Mouse (Mus musculus): Measurements from ENCODE around the gene Mindy2. TPM values are rescaled to one million over a fixed set of nuclear protein-coding genes. Genes with fewer than 3 reads are reported as not detected.

Mindy2 gene
- polyA plus RNA-seq (2014; fragmentation: Nextera tagmentation; extraction: Ambion mirVana): 11.4 and 13.4 TPM in 2 replicates

GRCm38 (mm10) chr9:70657013-70657967 lies at the start of gene Mindy2:
Gene Mindy2, minus strand, starts transcription at chr9:70657174.
- H3K27me3 ChIP-seq (replicated peaks; ENCODE audit: control insufficient read depth, insufficient read depth, low read length): no peaks in the 10 kb centered on the region
- WGBS: 2% methylated on average over 67 of the region's 67 CpGs
- peak; percentile 98 for ATAC-seq (replicated peaks; ENCODE audit: low FRiP score)

GRCm38 (mm10) chr9:70706444-70706843 lies 49.5 kb upstream of the Mindy2 start:
- H3K9ac ChIP-seq (ENCODE audit: low read depth, low read length): no peak overlapping the region
- H3K9me3 ChIP-seq (ENCODE audit: control insufficient read depth, low read length): no peaks in the 10 kb centered on the region
- no peak overlapping the region for H3K4me2 ChIP-seq
- ATAC-seq (replicated peaks; ENCODE audit: low FRiP score) (no peak), DNase-seq (ENCODE audit: low spot score) (no peak)
- peaks cover 3% of the 10 kb centered on the region; the same call in 1 of the 2 replicates for H3K36me3 ChIP-seq (ENCODE audit: control insufficient read depth, insufficient read depth, low read length)
- no peak overlapping the region for H3K4me3 ChIP-seq (ENCODE audit: low read depth, low read length)
- H3K27me3 ChIP-seq (replicated peaks; ENCODE audit: control insufficient read depth, insufficient read depth, low read length): no peaks in the 10 kb centered on the region
- 89% methylated on average over 1 of the region's 1 CpGs for WGBS
- H3K27ac ChIP-seq (ENCODE audit: low read depth, low read length): no peak overlapping the region
- H3K4me1 ChIP-seq (replicated peaks; ENCODE audit: control insufficient read depth, insufficient read depth, low read length): peaks cover 4% of the 10 kb centered on the region; the same call in 1 of the 2 replicates

More at GRCm38 (mm10) chr9:70657013-70657967, at the start of gene Mindy2:
- H3K4me3 ChIP-seq (ENCODE audit: low read depth, low read length): peak within 1 kb of the TSS; percentile 86
- H3K9me3 ChIP-seq (ENCODE audit: control insufficient read depth, low read length): no peaks in the 10 kb centered on the region
- H3K4me1 ChIP-seq (replicated peaks; ENCODE audit: control insufficient read depth, insufficient read depth, low read length): peaks cover 8% of the 10 kb centered on the region
- H3K27ac ChIP-seq (ENCODE audit: low read depth, low read length): peak within 1 kb of the TSS; percentile 91
- DNase-seq (ENCODE audit: low spot score): peak; percentile 97
- H3K4me2 ChIP-seq: peak within 1 kb of the TSS; percentile 94
- no peaks in the 10 kb centered on the region for H3K36me3 ChIP-seq (ENCODE audit: control insufficient read depth, insufficient read depth, low read length)
- peak within 1 kb of the TSS; percentile 91 for H3K9ac ChIP-seq (ENCODE audit: low read depth, low read length)

- Histone ChIP-seq H3K9ac (ENCODE audit: low read depth, low read length) (no peak overlapping the region), H3K4me1 (replicated peaks; ENCODE audit: control insufficient read depth, insufficient read depth, low read length) (peaks cover 6% of the 10 kb centered on the region; the same call in 1 of the 2 replicates), H3K4me3 (ENCODE audit: low read depth, low read length) (no peak overlapping the region), H3K27ac (ENCODE audit: low read depth, low read length) (no peak overlapping the region), H3K36me3 (ENCODE audit: control insufficient read depth, insufficient read depth, low read length) (peaks cover 3% of the 10 kb centered on the region; the same call in 1 of the 2 replicates), H3K9me3 (ENCODE audit: control insufficient read depth, low read length) (no peaks in the 10 kb centered on the region), H3K27me3 (replicated peaks; ENCODE audit: control insufficient read depth, insufficient read depth, low read length) (no peaks in the 10 kb centered on the region), H3K4me2 (0 out of 2 replicates have a peak overlapping the region, but pooled peaks have one; percentile 28)
- peak; percentile 97 for ATAC-seq (replicated peaks; ENCODE audit: low FRiP score)
- WGBS: 81% methylated on average over 5 of the region's 5 CpGs
- DNase-seq (ENCODE audit: low spot score): no peak
Measured at GRCm38 (mm10) chr9:70703597-70704203, 46.7 kb upstream of the Mindy2 start.

- Histone ChIP-seq H3K27ac (ENCODE audit: low read depth, low read length) (no peak overlapping the region), H3K4me3 (ENCODE audit: low read depth, low read length) (no peak overlapping the region), H3K36me3 (ENCODE audit: control insufficient read depth, insufficient read depth, low read length) (no peaks in the 10 kb centered on the region), H3K9ac (ENCODE audit: low read depth, low read length) (no peak overlapping the region), H3K27me3 (replicated peaks; ENCODE audit: control insufficient read depth, insufficient read depth, low read length) (no peaks in the 10 kb centered on the region), H3K9me3 (ENCODE audit: control insufficient read depth, low read length) (no peaks in the 10 kb centered on the region), H3K4me2 (no peak overlapping the region), H3K4me1 (replicated peaks; ENCODE audit: control insufficient read depth, insufficient read depth, low read length) (peaks cover 28% of the 10 kb centered on the region)
- 39% methylated on average over 1 of the region's 1 CpGs for WGBS
- ATAC-seq (replicated peaks; ENCODE audit: low FRiP score): no peak
- no peak for DNase-seq (ENCODE audit: low spot score)
Measured at GRCm38 (mm10) chr9:70698090-70698489, 41.1 kb upstream of the Mindy2 start.

GRCm38 (mm10) chr9:70695723-70696122 lies 38.7 kb upstream of the Mindy2 start:
- Histone ChIP-seq H3K4me2 (no peak overlapping the region), H3K36me3 (ENCODE audit: control insufficient read depth, insufficient read depth, low read length) (no peaks in the 10 kb centered on the region), H3K27ac (ENCODE audit: low read depth, low read length) (no peak overlapping the region), H3K4me1 (replicated peaks; ENCODE audit: control insufficient read depth, insufficient read depth, low read length) (peaks cover 34% of the 10 kb centered on the region), H3K4me3 (ENCODE audit: low read depth, low read length) (no peak overlapping the region), H3K9me3 (ENCODE audit: control insufficient read depth, low read length) (no peaks in the 10 kb centered on the region), H3K27me3 (replicated peaks; ENCODE audit: control insufficient read depth, insufficient read depth, low read length) (no peaks in the 10 kb centered on the region), H3K9ac (ENCODE audit: low read depth, low read length) (no peak overlapping the region)
- DNase-seq (ENCODE audit: low spot score): no peak
- 75% methylated on average over 2 of the region's 2 CpGs for WGBS
- no peak for ATAC-seq (replicated peaks; ENCODE audit: low FRiP score)

GRCm38 (mm10) chr9:70691772-70692693 lies 35.1 kb upstream of the Mindy2 start:
- 63% methylated on average over 2 of the region's 2 CpGs for whole genome bisulfite sequencing
- DNase-seq (ENCODE audit: low spot score) (no peak), ATAC-seq (replicated peaks; ENCODE audit: low FRiP score) (no peak)
- H3K4me3 ChIP-seq (ENCODE audit: low read depth, low read length): no peak overlapping the region
- no peaks in the 10 kb centered on the region for H3K27me3 ChIP-seq (replicated peaks; ENCODE audit: control insufficient read depth, insufficient read depth, low read length)
- H3K4me2 ChIP-seq: no peak overlapping the region
- H3K4me1 ChIP-seq (replicated peaks; ENCODE audit: control insufficient read depth, insufficient read depth, low read length): peaks cover 34% of the 10 kb centered on the region
- no peak overlapping the region for H3K27ac ChIP-seq (ENCODE audit: low read depth, low read length)
- H3K36me3 ChIP-seq (ENCODE audit: control insufficient read depth, insufficient read depth, low read length): no peaks in the 10 kb centered on the region
- no peaks in the 10 kb centered on the region for H3K9me3 ChIP-seq (ENCODE audit: control insufficient read depth, low read length)
- no peak overlapping the region for H3K9ac ChIP-seq (ENCODE audit: low read depth, low read length)

GRCm38 (mm10) chr9:70690579-70690978 lies 33.6 kb upstream of the Mindy2 start:
- ATAC-seq (replicated peaks; ENCODE audit: low FRiP score) (no peak), DNase-seq (ENCODE audit: low spot score) (no peak)
- H3K27ac ChIP-seq (ENCODE audit: low read depth, low read length): no peak overlapping the region
- H3K4me2 ChIP-seq: no peak overlapping the region
- H3K9me3 ChIP-seq (ENCODE audit: control insufficient read depth, low read length): no peaks in the 10 kb centered on the region
- peaks cover 34% of the 10 kb centered on the region for H3K4me1 ChIP-seq (replicated peaks; ENCODE audit: control insufficient read depth, insufficient read depth, low read length)
- H3K36me3 ChIP-seq (ENCODE audit: control insufficient read depth, insufficient read depth, low read length): no peaks in the 10 kb centered on the region
- no peak overlapping the region for H3K9ac ChIP-seq (ENCODE audit: low read depth, low read length)
- no peak overlapping the region for H3K4me3 ChIP-seq (ENCODE audit: low read depth, low read length)
- H3K27me3 ChIP-seq (replicated peaks; ENCODE audit: control insufficient read depth, insufficient read depth, low read length): no peaks in the 10 kb centered on the region

- H3K9me3 ChIP-seq (ENCODE audit: control insufficient read depth, low read length): no peaks in the 10 kb centered on the region
- DNase-seq (ENCODE audit: low spot score): no peak
- ATAC-seq (replicated peaks; ENCODE audit: low FRiP score): no peak
- H3K27me3 ChIP-seq (replicated peaks; ENCODE audit: control insufficient read depth, insufficient read depth, low read length): no peaks in the 10 kb centered on the region
- H3K27ac ChIP-seq (ENCODE audit: low read depth, low read length): no peak overlapping the region
- no peak overlapping the region for H3K4me2 ChIP-seq
- H3K4me3 ChIP-seq (ENCODE audit: low read depth, low read length): no peak overlapping the region
- H3K9ac ChIP-seq (ENCODE audit: low read depth, low read length): no peak overlapping the region
- peaks cover 36% of the 10 kb centered on the region for H3K4me1 ChIP-seq (replicated peaks; ENCODE audit: control insufficient read depth, insufficient read depth, low read length)
- 68% methylated on average over 3 of the region's 3 CpGs for WGBS
- no peaks in the 10 kb centered on the region for H3K36me3 ChIP-seq (ENCODE audit: control insufficient read depth, insufficient read depth, low read length)
Measured at GRCm38 (mm10) chr9:70689926-70690325, 33.0 kb upstream of the Mindy2 start.
